Mouse (Mus musculus) G1E (cell line): Measurements from ENCODE around the gene Krt36. TPM values are rescaled to one million over a fixed set of nuclear protein-coding genes. Genes with fewer than 3 reads are reported as not detected.

Experiments used
- ATAC-seq: 2 replicates; pipeline ENCODE4 v1.8.0; 2016; ENCODE audit warnings: mild to moderate bottlenecking; ENCODE audit not compliant: insufficient number of reproducible peaks, poor library complexity, low FRiP score, severe bottlenecking; ENCODE audit errors: extremely low read depth
- DNase-seq: peaks from one replicate; pipeline ENCODE4 v3.0.0; 2012; ENCODE audit warnings: low spot score
- H3K27me3 ChIP-seq: 2 replicates; pipeline ENCODE4 v1.6.1; 2012; ENCODE audit warnings: mild to moderate bottlenecking, low read length, inconsistent platforms; ENCODE audit not compliant: insufficient read depth
- H3K36me3 ChIP-seq: replicated peaks from 2 replicates; pipeline ENCODE3; 2012; ENCODE audit warnings: mild to moderate bottlenecking, inconsistent platforms
- H3K4me1 ChIP-seq: 2 replicates; pipeline ENCODE4 v1.6.1; 2012; ENCODE audit warnings: low read depth, low read length, inconsistent platforms, mixed read lengths; ENCODE audit not compliant: insufficient read depth
- H3K4me3 ChIP-seq: 2 replicates; pipeline ENCODE4 v1.5.1; 2012; ENCODE audit warnings: low read depth, mild to moderate bottlenecking, inconsistent platforms, low read length, moderate library complexity, mixed read lengths
- H3K9me3 ChIP-seq: replicated peaks from 2 replicates; pipeline ENCODE4 v1.6.1; 2012; ENCODE audit warnings: inconsistent platforms
- CTCF ChIP-seq: IDR thresholded peaks from 2 replicates; pipeline ENCODE4 v1.5.1; 2012; ENCODE audit warnings: low read depth, low read length, inconsistent platforms, mixed read lengths
- GATA1 ChIP-seq: IDR thresholded peaks from 2 replicates; pipeline ENCODE4 v1.6.1; 2012; ENCODE audit warnings: borderline replicate concordance, low read length, inconsistent platforms, mixed read lengths
- GATA2 ChIP-seq: IDR thresholded peaks from 2 replicates; pipeline ENCODE4 v1.6.1; 2012; ENCODE audit warnings: low read depth, low read length, inconsistent platforms, borderline replicate concordance
- POLR2AphosphoS5 ChIP-seq: IDR thresholded peaks from 2 replicates; pipeline ENCODE4 v1.6.1; 2012; ENCODE audit warnings: low read depth, low read length, inconsistent platforms; ENCODE audit not compliant: insufficient replicate concordance
- TAL1 ChIP-seq: conservative IDR thresholded peaks from 2 replicates; pipeline ENCODE4 v1.6.1; 2012; ENCODE audit warnings: low read depth, low read length, inconsistent platforms, mixed read lengths
- polyA plus RNA-seq: library from polyadenylated mRNA; stranded (reverse); fragments of >175 nt; gene quantifications from 2 replicates; pipeline ENCODE4 v1.2.3, GENCODE M21; 2012
- total RNA-seq, 2 experiments: library from RNA; stranded (forward) in 1 of 2; stranded (reverse) in 1 of 2; fragments of 200-1000 nt in 1 of 2; fragments of >200 nt in 1 of 2; fragmentation: Nextera tagmentation in 1 of 2; gene quantifications; 2 replicates each; pipeline ENCODE4 v1.2.3; 2014 to 2017

The Krt36 gene
- total and polyA plus RNA-seq, 3 experiments, result not detected

DNA sequence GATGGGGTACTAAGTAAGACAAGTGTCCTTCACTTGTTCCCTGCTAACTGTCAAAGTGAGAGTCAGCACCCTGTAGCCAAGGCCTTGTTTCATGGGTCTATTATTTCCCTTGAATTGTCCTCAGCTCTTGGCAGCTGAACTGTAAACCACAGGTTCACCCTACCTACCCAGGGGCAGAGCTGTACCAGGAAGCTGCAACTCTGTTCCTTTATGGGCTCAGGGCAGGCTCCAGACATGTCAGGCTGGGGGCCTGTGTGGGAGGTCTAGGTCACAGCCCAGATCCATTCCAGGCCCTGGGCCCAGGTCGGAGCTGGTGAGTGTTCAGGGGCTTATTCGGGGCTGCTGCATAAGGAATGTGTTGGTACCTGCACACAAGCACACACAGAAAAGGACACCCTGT lies 34.0 kb upstream of the Krt36 start:
- no peak for DNase-seq
- no peak for TF ChIP-seq GATA1
- TF ChIP-seq TAL1, result no peak
- TF ChIP-seq POLR2AphosphoS5, result no peak
- no peak for TF ChIP-seq CTCF
- TF ChIP-seq GATA2, result no peak
- Histone ChIP-seq H3K9me3 (peaks cover 83% of the 10 kb centered on the region), H3K36me3 (no peaks in the 10 kb centered on the region), H3K4me1 (no peaks in the 10 kb centered on the region), H3K4me3 (no peak overlapping the region), H3K27me3 (no peaks in the 10 kb centered on the region)
- no peak for ATAC-seq

- Histone ChIP-seq H3K4me3 (no peak overlapping the region), H3K27me3 (no peaks in the 10 kb centered on the region), H3K4me1 (no peaks in the 10 kb centered on the region), H3K9me3 (peaks cover 84% of the 10 kb centered on the region), H3K36me3 (no peaks in the 10 kb centered on the region)
- ATAC-seq (no peak), DNase-seq (no peak)
- TF ChIP-seq GATA2, result no peak
Observed at GRCm38 (mm10) chr11:100138809-100139208, 33.4 kb upstream of the Krt36 start.

- peaks cover 92% of the 10 kb centered on the region for H3K9me3 ChIP-seq
- no peaks in the 10 kb centered on the region for H3K4me1 ChIP-seq
- ATAC-seq, result no peak
Observed at GRCm38 (mm10) chr11:100137693-100138092, 32.3 kb upstream of the Krt36 start.

GRCm38 (mm10) chr11:100136559-100136958 lies 31.1 kb upstream of the Krt36 start:
- H3K27me3 ChIP-seq, result no peaks in the 10 kb centered on the region
- no peak overlapping the region for H3K4me3 ChIP-seq
- ATAC-seq (no peak), DNase-seq (no peak)
- H3K4me1 ChIP-seq, result no peaks in the 10 kb centered on the region
- H3K36me3 ChIP-seq, result no peaks in the 10 kb centered on the region
- peaks cover 91% of the 10 kb centered on the region for H3K9me3 ChIP-seq
- no peak for TF ChIP-seq POLR2AphosphoS5
- no peak for TF ChIP-seq GATA2
- TF ChIP-seq TAL1, result no peak
- no peak for TF ChIP-seq CTCF
- TF ChIP-seq GATA1, result no peak

More at GRCm38 (mm10) chr11:100137693-100138092, 32.3 kb upstream of the Krt36 start:
- DNase-seq, result no peak
- H3K27me3 ChIP-seq, result no peaks in the 10 kb centered on the region
- TF ChIP-seq CTCF (no peak), POLR2AphosphoS5 (no peak), GATA1 (no peak), TAL1 (no peak), GATA2 (no peak)
- H3K36me3 ChIP-seq, result no peaks in the 10 kb centered on the region
- H3K4me3 ChIP-seq, result no peak overlapping the region

DNA sequence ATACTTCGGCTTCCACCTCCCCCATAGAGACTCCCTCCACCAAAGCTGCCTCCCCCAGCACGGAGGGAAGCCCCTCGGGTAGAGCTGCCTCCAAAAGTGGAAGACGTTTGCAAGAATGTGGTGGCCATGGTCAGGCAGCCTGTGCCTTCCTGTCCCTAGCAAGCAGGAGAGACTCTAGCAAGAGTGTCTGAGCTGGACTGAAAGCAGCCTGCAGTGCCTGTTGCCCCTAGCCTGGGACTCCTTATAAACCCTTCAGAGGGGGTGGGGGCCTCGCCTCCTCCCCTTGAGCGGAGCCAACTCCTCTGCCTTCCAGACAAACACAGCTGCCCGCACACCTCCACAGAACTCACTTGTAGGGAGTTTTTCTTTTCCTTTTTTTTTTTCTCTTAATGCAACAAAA lies 30.3 kb upstream of the Krt36 start, which contains the start of gene Krt15:
Gene Krt15 (minus strand): TSS at position 198 of the 400 bp plus-strand sequence.
- no peaks in the 10 kb centered on the region for H3K36me3 ChIP-seq
- TF ChIP-seq GATA2 (no peak), CTCF (no peak), POLR2AphosphoS5 (no peak), TAL1 (no peak), GATA1 (no peak)
- H3K4me3 ChIP-seq, result no peak within 1 kb of the TSS
- DNase-seq (no peak), ATAC-seq (no peak)
- peaks cover 90% of the 10 kb centered on the region for H3K9me3 ChIP-seq
- H3K4me1 ChIP-seq, result no peaks in the 10 kb centered on the region
- no peaks in the 10 kb centered on the region for H3K27me3 ChIP-seq

DNA sequence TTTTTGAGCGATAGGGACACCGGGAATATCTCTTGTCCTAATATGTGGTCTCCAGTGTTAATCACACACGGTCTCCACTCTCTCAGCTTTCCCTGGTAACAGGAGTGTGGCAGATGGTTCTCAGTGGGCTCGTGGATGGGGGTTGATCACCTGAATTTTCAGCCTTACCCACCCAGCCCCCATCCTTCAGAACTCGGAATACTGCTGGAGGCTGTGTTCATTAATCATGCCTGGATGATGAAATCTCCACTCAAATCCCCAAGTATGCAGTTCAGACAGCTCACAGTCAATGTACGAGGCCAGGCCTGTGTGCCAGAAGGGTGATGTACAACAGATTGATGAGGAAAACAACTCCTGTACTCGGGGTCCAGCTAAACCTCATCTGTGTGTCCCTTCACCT lies 19.5 kb upstream of the Krt36 start:
- DNase-seq (no peak), ATAC-seq (no peak)
- TF ChIP-seq CTCF, result no peak
- Histone ChIP-seq H3K4me3 (no peak overlapping the region), H3K27me3 (peaks cover 4% of the 10 kb centered on the region; the same call in 1 of the 2 replicates), H3K4me1 (no peaks in the 10 kb centered on the region), H3K9me3 (peaks cover 73% of the 10 kb centered on the region), H3K36me3 (no peaks in the 10 kb centered on the region)

DNA sequence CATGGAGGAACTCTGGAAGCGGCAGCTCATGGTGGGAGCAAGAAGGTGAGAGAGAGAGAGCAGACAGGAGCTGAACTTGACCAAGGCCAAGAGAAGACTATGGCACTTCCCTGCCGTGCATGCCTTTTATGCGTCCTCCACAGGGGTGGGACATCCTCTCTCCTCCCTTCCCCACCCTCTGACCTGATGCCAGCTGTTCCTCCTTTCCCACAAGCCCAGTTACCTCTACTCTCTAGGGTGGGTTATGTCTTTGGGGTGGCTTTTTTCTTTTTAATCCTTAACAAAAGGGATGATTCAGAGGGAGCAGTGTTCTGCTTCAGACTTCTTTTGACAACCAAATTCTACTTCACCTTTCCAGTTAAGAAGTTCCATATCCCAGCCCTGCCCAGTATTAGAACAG lies 16.0 kb upstream of the Krt36 start, which contains the start of gene Krt13:
Gene Krt13 (minus strand): TSS at position 101 of the 400 bp plus-strand sequence.
- TF ChIP-seq GATA1 (no peak), GATA2 (no peak), POLR2AphosphoS5 (no peak), CTCF (no peak)
- Histone ChIP-seq H3K36me3 (no peaks in the 10 kb centered on the region), H3K9me3 (peaks cover 81% of the 10 kb centered on the region), H3K27me3 (peaks cover 4% of the 10 kb centered on the region; the same call in 1 of the 2 replicates), H3K4me1 (no peaks in the 10 kb centered on the region), H3K4me3 (no peak within 1 kb of the TSS)
- DNase-seq (no peak), ATAC-seq (no peak)
